Mouse (Mus musculus): ENCODE measurements around the gene Cdh24. TPM values are rescaled to one million over a fixed set of nuclear protein-coding genes. Genes with fewer than 3 reads are reported as not detected.
A peak's percentile ranks its signal among the peaks of the same experiment; 100 is the strongest.

Gene Cdh24
- polyA plus RNA-seq (2015; fragmentation: Nextera tagmentation; extraction: Ambion mirVana) = 13.2 and 14.0 TPM in 2 replicates

DNA sequence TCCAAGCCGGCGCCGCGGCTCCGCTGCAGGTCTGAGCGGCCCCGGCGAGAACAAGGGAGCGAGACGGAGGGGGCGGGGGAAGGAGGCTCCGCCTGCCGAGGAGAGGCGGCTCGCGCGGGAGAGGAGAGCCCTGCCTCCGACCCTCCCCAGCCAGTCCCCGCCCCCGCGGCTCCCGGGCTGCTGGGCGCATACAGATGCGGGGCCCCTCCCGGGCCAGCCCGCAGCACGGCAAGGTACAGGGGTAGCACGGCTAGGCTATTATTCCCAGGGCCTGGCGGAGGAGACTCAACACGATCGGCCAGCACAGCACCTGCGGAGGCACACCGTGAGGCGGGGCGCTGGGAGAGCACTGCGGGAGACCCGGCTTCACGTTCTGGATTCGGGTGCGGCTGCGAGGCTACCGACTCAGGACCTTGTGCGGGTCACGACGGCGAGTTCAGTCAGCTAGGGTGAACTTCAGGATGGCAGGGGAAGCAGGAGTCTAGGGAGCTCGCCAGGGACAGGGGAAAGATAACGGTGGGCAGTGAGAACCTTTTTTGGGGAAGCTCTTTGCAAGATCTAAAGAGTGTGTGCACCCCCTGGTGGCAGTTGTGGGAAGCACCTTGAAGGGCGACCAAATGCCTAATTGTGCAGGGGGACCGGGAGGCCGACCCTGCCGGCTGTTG is at the start of gene Cdh24:
Gene Cdh24 (minus strand): TSS at position 60 of the 665 bp plus-strand sequence.
- Histone ChIP-seq H3K4me3 (replicated peaks) (peak within 1 kb of the TSS; percentile 79), H3K27me3 (replicated peaks) (no peaks in the 10 kb centered on the region), H3K36me3 (peaks cover 62% of the 10 kb centered on the region), H3K9me3 (replicated peaks) (no peaks in the 10 kb centered on the region), H3K4me2 (peak within 1 kb of the TSS; percentile 96), H3K27ac (replicated peaks) (peak within 1 kb of the TSS; percentile 90), H3K4me1 (peaks cover 35% of the 10 kb centered on the region), H3K9ac (replicated peaks) (peak within 1 kb of the TSS; percentile 89)
- WGBS = under 1% methylated on average over 44 of the region's 52 CpGs
- peak; percentile 93 for ATAC-seq (ENCODE audit: low FRiP score)

DNA sequence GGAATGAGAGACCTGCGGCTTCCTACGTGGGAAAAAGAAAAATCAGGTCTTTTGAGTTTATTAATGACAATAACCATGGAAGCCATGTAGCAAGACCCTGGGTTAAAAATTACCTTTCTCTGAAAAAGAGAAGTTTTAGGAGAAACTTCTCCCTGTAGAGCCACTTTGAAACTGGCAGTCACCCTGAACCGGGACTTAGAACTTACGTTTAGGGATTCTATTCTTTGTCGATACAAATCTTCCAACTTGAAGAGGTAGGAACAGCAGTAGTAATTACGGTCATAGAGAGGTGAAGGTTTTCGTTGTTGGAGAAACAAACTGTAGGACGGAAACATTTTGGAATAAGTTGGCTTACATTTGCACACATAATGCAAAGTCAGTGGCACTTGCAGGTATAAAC is 46.1 kb upstream of the Cdh24 start:
- Histone ChIP-seq H3K9ac (replicated peaks) (peak overlapping the region; percentile 68), H3K27me3 (replicated peaks) (no peaks in the 10 kb centered on the region), H3K9me3 (replicated peaks) (no peaks in the 10 kb centered on the region), H3K4me3 (replicated peaks) (peak overlapping the region; percentile 75), H3K4me2 (peak overlapping the region; percentile 76), H3K4me1 (peaks cover 42% of the 10 kb centered on the region), H3K36me3 (peaks cover 31% of the 10 kb centered on the region), H3K27ac (replicated peaks) (peak overlapping the region; percentile 98)
- WGBS = 6% methylated on average over 8 of the region's 8 CpGs
- no peak for ATAC-seq (ENCODE audit: low FRiP score)

DNA sequence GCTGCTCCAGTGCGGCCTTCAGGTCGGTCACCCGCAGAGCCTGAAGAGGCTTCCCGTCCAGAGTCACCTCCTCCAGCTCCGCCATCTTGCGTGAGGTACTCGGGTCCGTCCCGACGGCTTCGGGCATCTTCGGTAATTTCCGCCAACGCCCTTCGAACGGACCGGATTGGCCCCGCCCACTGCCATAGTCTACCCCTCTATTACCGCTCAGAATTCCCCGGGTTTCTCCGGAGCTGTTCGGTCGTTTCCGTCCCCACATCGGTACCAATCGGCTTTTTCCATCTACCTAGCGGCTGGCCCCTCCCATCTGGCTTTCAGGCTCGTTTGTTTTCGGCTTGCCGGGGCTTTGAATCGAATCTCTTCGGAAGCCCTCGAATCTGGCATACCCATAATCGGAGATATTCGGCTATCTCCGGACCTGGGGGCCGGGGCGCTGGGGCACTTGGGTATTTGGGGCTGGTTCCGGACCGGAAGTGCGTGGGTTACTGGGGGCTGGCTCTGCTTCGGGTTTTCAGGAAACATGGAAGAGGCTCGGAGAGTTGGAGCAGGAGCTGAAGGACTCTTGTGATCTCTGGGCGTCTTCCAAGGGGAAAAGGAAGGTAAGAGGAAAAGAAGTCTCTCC is 45.5 kb upstream of the Cdh24 start, which contains the start of gene Acin1:
Gene Acin1 (minus strand): TSS at position 410 of the 622 bp plus-strand sequence.
- peak within 1 kb of the TSS; percentile 75 for H3K4me3 ChIP-seq (replicated peaks)
- H3K4me1 ChIP-seq = peaks cover 42% of the 10 kb centered on the region
- H3K4me2 ChIP-seq = peak within 1 kb of the TSS; percentile 76
- WGBS = under 1% methylated on average over 44 of the region's 44 CpGs
- H3K36me3 ChIP-seq = peaks cover 31% of the 10 kb centered on the region
- H3K27me3 ChIP-seq (replicated peaks) = no peaks in the 10 kb centered on the region
- ATAC-seq (ENCODE audit: low FRiP score) = peak; percentile 98
- no peaks in the 10 kb centered on the region for H3K9me3 ChIP-seq (replicated peaks)
- H3K27ac ChIP-seq (replicated peaks) = peak within 1 kb of the TSS; percentile 98
- H3K9ac ChIP-seq (replicated peaks) = peak within 1 kb of the TSS; percentile 95

DNA sequence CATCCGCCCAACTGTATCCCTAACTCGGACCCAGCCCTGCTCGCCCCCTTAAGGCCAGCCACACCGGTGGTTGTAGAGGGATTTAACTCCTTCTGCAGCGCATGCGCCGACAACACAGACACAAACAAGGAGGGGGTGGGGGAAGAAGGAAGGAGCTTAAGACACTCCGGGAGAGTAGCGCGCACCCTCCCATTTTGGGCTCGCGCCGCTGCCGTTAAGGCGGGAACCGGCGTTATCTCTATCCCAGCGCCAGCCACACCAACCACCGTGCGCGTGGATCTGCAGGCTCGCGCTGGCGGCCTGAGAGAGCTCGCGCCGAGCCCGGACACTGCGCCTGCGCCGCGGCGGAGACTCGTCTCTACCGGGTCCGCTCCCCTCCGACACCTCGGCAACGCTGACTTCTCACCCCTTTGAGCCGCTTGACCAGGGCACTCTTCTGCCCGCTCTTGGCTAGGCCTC is 44.9 kb upstream of the Cdh24 start, which contains the start of gene 1700123O20Rik:
Gene 1700123O20Rik (plus strand): TSS at position 154 of the 459 bp plus-strand sequence.
- Histone ChIP-seq H3K4me1 (peaks cover 42% of the 10 kb centered on the region), H3K27me3 (replicated peaks) (no peaks in the 10 kb centered on the region), H3K4me2 (peak within 1 kb of the TSS; percentile 76), H3K9ac (replicated peaks) (peak within 1 kb of the TSS; percentile 95), H3K4me3 (replicated peaks) (peak within 1 kb of the TSS; percentile 75), H3K9me3 (replicated peaks) (no peaks in the 10 kb centered on the region), H3K36me3 (peaks cover 32% of the 10 kb centered on the region), H3K27ac (replicated peaks) (peak within 1 kb of the TSS; percentile 98)
- ATAC-seq (ENCODE audit: low FRiP score) = peak; percentile 81
- under 1% methylated on average over 41 of the region's 41 CpGs for WGBS

DNA sequence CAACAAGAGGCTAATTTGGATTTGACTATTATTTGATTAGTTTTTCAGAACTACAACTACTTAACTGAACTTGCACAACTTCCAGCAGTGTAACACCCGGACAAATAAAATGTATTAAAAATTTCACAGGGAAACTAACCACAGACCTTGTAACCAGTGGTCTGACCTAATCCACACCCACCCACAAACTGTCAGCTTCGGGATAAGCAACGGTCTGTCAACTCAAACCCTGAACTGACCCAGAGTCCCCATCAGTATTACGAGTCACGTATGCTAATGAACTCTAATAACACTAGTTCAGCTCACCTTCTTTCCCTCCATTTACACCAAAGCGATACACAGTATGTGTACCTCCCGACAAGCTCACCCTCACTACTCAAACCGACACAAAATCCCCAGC is 44.3 kb upstream of the Cdh24 start:
- peak overlapping the region; percentile 95 for H3K9ac ChIP-seq (replicated peaks)
- H3K27ac ChIP-seq (replicated peaks) = peak overlapping the region; percentile 98
- no peaks in the 10 kb centered on the region for H3K27me3 ChIP-seq (replicated peaks)
- H3K4me1 ChIP-seq = peaks cover 42% of the 10 kb centered on the region
- H3K9me3 ChIP-seq (replicated peaks) = no peaks in the 10 kb centered on the region
- ATAC-seq (ENCODE audit: low FRiP score) = no peak
- H3K4me2 ChIP-seq = peak overlapping the region; percentile 76
- 13% methylated on average over 8 of the region's 8 CpGs for WGBS
- H3K4me3 ChIP-seq (replicated peaks) = peak overlapping the region; percentile 75
- H3K36me3 ChIP-seq = peaks cover 30% of the 10 kb centered on the region

DNA sequence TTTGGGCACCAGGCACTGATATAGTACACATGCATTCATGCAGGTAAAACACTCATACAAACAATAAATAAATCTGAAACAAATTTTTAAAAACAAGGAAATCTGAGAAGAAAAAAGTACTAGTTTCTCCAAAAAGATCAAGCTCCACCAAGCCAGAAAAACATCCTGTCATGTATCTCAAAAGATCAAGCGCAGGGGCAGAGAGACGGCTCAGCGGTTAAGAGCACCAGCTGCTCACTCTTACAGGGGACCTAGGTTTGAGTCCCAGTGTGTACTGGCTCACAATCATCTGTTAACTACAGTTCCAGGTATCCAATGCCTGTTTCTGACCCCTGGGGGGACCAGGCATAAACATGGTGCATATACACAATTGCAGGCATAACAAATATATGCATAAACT is 41.2 kb upstream of the Cdh24 start:
- Histone ChIP-seq H3K4me2 (no peak overlapping the region), H3K9ac (replicated peaks) (no peak overlapping the region), H3K36me3 (peaks cover 34% of the 10 kb centered on the region), H3K9me3 (replicated peaks) (no peaks in the 10 kb centered on the region), H3K27ac (replicated peaks) (no peak overlapping the region), H3K4me3 (replicated peaks) (no peak overlapping the region), H3K4me1 (peaks cover 27% of the 10 kb centered on the region), H3K27me3 (replicated peaks) (no peaks in the 10 kb centered on the region)
- 92% methylated on average over 3 of the region's 3 CpGs for WGBS
- ATAC-seq (ENCODE audit: low FRiP score) = no peak

DNA sequence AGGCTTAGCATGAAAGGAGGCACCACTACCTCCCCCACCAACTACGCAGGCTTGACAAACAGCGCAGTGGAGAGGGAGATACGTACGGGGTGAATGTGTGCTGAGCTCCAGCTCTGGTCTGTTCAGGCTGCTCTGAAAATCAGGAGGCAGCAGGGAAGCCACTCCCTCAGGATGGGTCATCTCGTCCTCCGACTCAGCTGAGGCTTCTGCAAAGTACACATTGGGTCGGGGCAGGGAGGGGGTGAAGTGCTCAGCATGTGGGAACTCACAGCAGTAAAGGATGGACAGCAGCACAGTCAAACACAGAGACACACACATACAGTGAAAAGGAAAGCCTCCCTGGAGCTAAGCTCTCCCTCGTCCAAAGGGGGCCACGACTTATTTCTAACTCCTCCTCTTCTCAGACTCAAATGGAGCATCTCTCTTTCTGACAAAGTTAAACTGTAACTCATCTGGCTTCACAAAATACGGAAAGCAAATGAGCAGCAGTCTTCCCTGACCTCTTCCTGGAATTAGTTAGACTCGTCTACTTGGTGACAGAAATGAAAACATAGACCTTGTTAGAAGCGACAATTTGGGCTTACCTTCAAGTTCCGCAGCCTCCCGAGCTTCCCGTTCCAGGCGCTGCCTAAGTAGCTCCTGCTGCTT is 37.6 kb upstream of the Cdh24 start:
- no peak overlapping the region for H3K4me3 ChIP-seq (replicated peaks)
- no peaks in the 10 kb centered on the region for H3K9me3 ChIP-seq (replicated peaks)
- ATAC-seq (ENCODE audit: low FRiP score) = no peak
- no peak overlapping the region for H3K4me2 ChIP-seq
- peaks cover 58% of the 10 kb centered on the region for H3K36me3 ChIP-seq
- 85% methylated on average over 16 of the region's 16 CpGs for WGBS
- H3K9ac ChIP-seq (replicated peaks) = no peak overlapping the region
- H3K27me3 ChIP-seq (replicated peaks) = no peaks in the 10 kb centered on the region
- peaks cover 9% of the 10 kb centered on the region for H3K4me1 ChIP-seq
- H3K27ac ChIP-seq (replicated peaks) = no peak overlapping the region

DNA sequence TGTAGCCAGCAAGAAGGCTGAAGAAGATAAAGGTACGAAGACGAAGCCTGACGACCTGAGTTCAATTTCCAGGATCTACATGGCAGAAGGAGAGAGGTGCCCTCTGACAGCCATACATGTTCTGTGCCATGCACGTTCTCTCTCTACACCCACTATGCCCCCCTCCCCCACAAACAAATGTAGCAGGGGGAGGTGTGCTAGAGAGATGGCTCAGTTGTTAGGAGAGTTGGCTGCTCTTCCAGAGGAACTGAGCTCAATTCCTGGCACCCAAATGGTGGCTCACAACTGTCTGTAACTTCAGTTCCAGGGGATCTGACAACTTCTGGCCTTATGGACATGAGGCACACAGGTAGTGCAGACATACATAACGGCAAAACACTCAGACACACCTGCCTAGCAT is 35.1 kb upstream of the Cdh24 start:
- no peaks in the 10 kb centered on the region for H3K9me3 ChIP-seq (replicated peaks)
- no peaks in the 10 kb centered on the region for H3K27me3 ChIP-seq (replicated peaks)
- no peak overlapping the region for H3K27ac ChIP-seq (replicated peaks)
- H3K9ac ChIP-seq (replicated peaks) = no peak overlapping the region
- H3K4me3 ChIP-seq (replicated peaks) = no peak overlapping the region
- 89% methylated on average over 5 of the region's 5 CpGs for WGBS
- no peak overlapping the region for H3K4me2 ChIP-seq
- H3K36me3 ChIP-seq = peaks cover 69% of the 10 kb centered on the region
- ATAC-seq (ENCODE audit: low FRiP score) = no peak
- no peaks in the 10 kb centered on the region for H3K4me1 ChIP-seq

DNA sequence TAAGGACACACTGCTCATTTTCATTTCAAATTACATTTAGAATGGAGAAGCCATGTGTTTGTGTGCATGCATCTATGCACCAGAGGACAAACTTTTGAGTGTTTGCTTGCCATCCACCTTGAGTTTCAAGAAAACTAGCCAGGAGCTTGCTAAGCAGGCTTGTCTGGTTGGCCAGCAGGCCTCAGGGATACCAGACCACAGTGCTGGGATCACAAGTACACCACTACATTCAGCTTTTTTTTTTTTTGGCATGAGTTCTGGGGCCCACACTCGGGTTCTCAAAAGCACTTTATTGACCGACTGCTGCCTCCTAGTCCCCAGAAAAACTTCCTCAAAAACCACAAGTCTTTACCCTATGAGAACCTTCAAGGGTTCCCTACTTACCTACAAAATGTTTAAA is 33.2 kb upstream of the Cdh24 start:
- WGBS = 79% methylated on average over 2 of the region's 2 CpGs
- H3K4me3 ChIP-seq (replicated peaks) = no peak overlapping the region
- peaks cover 66% of the 10 kb centered on the region for H3K36me3 ChIP-seq
- no peaks in the 10 kb centered on the region for H3K27me3 ChIP-seq (replicated peaks)
- no peak overlapping the region for H3K9ac ChIP-seq (replicated peaks)
- no peak for ATAC-seq (ENCODE audit: low FRiP score)
- H3K9me3 ChIP-seq (replicated peaks) = no peaks in the 10 kb centered on the region
- no peak overlapping the region for H3K4me2 ChIP-seq
- no peaks in the 10 kb centered on the region for H3K4me1 ChIP-seq
- no peak overlapping the region for H3K27ac ChIP-seq (replicated peaks)

DNA sequence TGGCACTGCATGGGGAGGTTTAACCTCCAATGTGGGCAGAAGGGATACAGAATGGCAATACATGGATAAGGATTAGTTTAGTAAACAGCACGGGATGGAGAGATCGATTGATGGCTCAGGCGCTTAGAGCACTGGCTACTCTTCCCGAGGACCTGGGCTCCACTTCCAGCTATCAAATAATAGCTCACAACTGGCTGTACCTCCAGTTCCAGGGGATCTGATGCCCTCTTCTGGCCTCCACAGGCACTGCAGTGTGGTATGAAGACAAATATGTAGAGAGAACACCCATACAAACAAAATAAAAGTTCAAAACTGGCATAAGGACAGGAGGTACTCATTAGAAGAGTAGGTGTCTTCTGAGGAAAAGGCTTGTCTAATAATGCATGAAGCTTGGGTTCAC is 28.2 kb upstream of the Cdh24 start:
- Histone ChIP-seq H3K36me3 (peaks cover 73% of the 10 kb centered on the region), H3K27me3 (replicated peaks) (no peaks in the 10 kb centered on the region), H3K9ac (replicated peaks) (no peak overlapping the region), H3K4me2 (no peak overlapping the region), H3K4me3 (replicated peaks) (no peak overlapping the region), H3K9me3 (replicated peaks) (no peaks in the 10 kb centered on the region), H3K27ac (replicated peaks) (no peak overlapping the region), H3K4me1 (no peaks in the 10 kb centered on the region)
- 83% methylated on average over 4 of the region's 4 CpGs for WGBS
- ATAC-seq (ENCODE audit: low FRiP score) = no peak

DNA sequence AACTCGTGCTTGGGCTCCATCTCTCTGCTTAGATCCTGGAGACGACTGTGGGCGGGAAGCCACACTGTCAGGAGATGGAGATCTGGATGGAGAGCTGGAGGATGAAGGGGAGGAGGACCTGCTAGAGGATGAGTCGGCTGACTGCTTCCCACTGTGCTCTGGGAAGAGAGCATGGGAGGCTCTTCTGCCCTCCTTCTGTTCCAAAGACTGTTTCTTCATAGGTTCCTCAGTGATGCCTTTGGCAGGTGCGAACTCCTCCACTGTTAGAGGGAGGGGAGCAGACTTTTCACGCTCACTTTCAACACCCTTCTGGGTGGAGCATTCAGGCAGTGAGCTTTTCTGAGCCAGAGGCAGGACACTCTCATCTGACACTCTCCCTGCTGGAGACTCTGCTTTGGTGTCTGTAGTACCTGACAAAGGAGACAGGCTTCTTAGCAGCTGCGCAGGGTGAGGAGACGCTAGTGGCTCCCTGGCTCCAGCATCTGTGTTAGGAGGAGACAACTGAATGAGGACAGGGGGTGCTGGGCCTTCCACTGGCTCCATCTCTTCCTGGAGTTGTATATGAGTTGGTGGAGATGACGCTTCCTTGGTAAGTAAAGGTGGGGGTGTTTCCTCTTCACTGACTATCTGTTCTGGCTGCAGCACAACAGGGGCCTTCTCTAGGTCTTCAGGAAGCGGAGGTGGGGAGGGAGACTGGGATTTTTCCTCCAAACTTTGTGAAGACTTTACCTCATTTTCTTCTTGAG is 23.5 kb upstream of the Cdh24 start:
- 92% methylated on average over 10 of the region's 10 CpGs for WGBS
- H3K9ac ChIP-seq (replicated peaks) = no peak overlapping the region
- H3K36me3 ChIP-seq = peaks cover 93% of the 10 kb centered on the region
- H3K9me3 ChIP-seq (replicated peaks) = no peaks in the 10 kb centered on the region
- no peak overlapping the region for H3K4me3 ChIP-seq (replicated peaks)
- H3K4me1 ChIP-seq = no peaks in the 10 kb centered on the region
- no peak for ATAC-seq (ENCODE audit: low FRiP score)
- H3K4me2 ChIP-seq = no peak overlapping the region
- H3K27me3 ChIP-seq (replicated peaks) = no peaks in the 10 kb centered on the region
- no peak overlapping the region for H3K27ac ChIP-seq (replicated peaks)
